Mouse (Mus musculus) hindbrain, embryonic 13.5 days (tissue): ENCODE measurements around the gene Hes2. TPM values are rescaled to one million over a fixed set of nuclear protein-coding genes. Genes with fewer than 3 reads are reported as not detected.

Source experiments
- ATAC-seq: fragments of 200-750 bp; cut with Nextera tagmentation; 2 replicates; pipeline ENCODE4 v1.8.0; 2017; ENCODE audit warnings: moderate TSS enrichment; ENCODE audit not compliant: low FRiP score
- H3K27ac ChIP-seq: fragments of 300-500 bp; sonication (generic); 2 replicates; pipeline ENCODE4 v1.5.1; 2015; ENCODE audit warnings: inconsistent platforms, mild to moderate bottlenecking, moderate library complexity
- H3K27me3 ChIP-seq: fragments of 300-500 bp; sonication (generic); 2 replicates; pipeline ENCODE4 v1.6.1; 2015; ENCODE audit warnings: mild to moderate bottlenecking, inconsistent platforms
- H3K36me3 ChIP-seq: fragments of 300-500 bp; sonication (generic); 2 replicates; pipeline ENCODE4 v1.6.1; 2015; ENCODE audit warnings: mild to moderate bottlenecking, inconsistent platforms
- H3K4me1 ChIP-seq: fragments of 300-500 bp; sonication (generic); replicated peaks from 2 replicates; pipeline ENCODE4 v1.6.1; 2015; ENCODE audit warnings: inconsistent platforms
- H3K4me2 ChIP-seq: fragments of 300-500 bp; sonication (generic); 2 replicates; pipeline ENCODE4 v1.6.1; 2015; ENCODE audit warnings: inconsistent platforms, mild to moderate bottlenecking, moderate library complexity
- H3K4me3 ChIP-seq: fragments of 300-500 bp; sonication (generic); 2 replicates; pipeline ENCODE4 v1.5.1; 2015; ENCODE audit warnings: mild to moderate bottlenecking, inconsistent platforms
- H3K9ac ChIP-seq: fragments of 300-500 bp; sonication (generic); 2 replicates; pipeline ENCODE4 v1.6.1; 2015; ENCODE audit warnings: mild to moderate bottlenecking, inconsistent platforms
- H3K9me3 ChIP-seq: fragments of 300-500 bp; sonication (generic); 2 replicates; pipeline ENCODE4 v1.6.1; 2016; ENCODE audit warnings: inconsistent platforms
- WGBS: fragments of 180-500 bp; shearing (Covaris S2); methylation state at CpG from one replicate; pipeline ENCODE4 v1.1.7; 2015; 5-methylcytosine and 5-hydroxymethylcytosine counted together
- polyA plus RNA-seq: library from polyadenylated mRNA; unstranded; fragments of >200 nt; fragmentation: Nextera tagmentation; extraction: Ambion mirVana; gene quantifications from 2 replicates; pipeline ENCODE4 v1.2.1, GENCODE M21; 2015

Gene Hes2
- polyA plus RNA-seq, 1 experiment from 2014 or later, result 0.34 TPM

- H3K9ac ChIP-seq, result 0 out of 2 replicates have a peak overlapping the region, but pooled peaks have one; percentile 43
- H3K4me3 ChIP-seq, result peak overlapping the region; percentile 30
- peaks cover 36% of the 10 kb centered on the region for H3K4me1 ChIP-seq
- H3K27me3 ChIP-seq, result peaks cover 100% of the 10 kb centered on the region
- no peaks in the 10 kb centered on the region for H3K36me3 ChIP-seq
- H3K4me2 ChIP-seq, result peak overlapping the region; percentile 51
- H3K27ac ChIP-seq, result no peak overlapping the region
- no peaks in the 10 kb centered on the region for H3K9me3 ChIP-seq
- ATAC-seq, result no peak
- 4% methylated on average over 56 of the region's 56 CpGs for WGBS
Observed at GRCm38 (mm10) chr4:152125161-152126025, 33.3 kb upstream of the Hes2 start.

GRCm38 (mm10) chr4:152126026-152126920 is 32.4 kb upstream of the Hes2 start:
- Histone ChIP-seq H3K4me3 (peak overlapping the region; percentile 30), H3K4me2 (peak overlapping the region; percentile 51), H3K27me3 (peaks cover 100% of the 10 kb centered on the region), H3K9ac (peak overlapping the region; percentile 43; the same call in 1 of the 2 replicates), H3K4me1 (peaks cover 36% of the 10 kb centered on the region), H3K36me3 (no peaks in the 10 kb centered on the region), H3K27ac (no peak overlapping the region), H3K9me3 (no peaks in the 10 kb centered on the region)
- 2% methylated on average over 65 of the region's 65 CpGs for WGBS
- ATAC-seq, result no peak

- Histone ChIP-seq H3K27ac (no peak overlapping the region), H3K4me3 (no peak overlapping the region), H3K4me1 (peaks cover 47% of the 10 kb centered on the region), H3K4me2 (no peak overlapping the region), H3K36me3 (no peaks in the 10 kb centered on the region), H3K9me3 (no peaks in the 10 kb centered on the region), H3K9ac (no peak overlapping the region), H3K27me3 (peaks cover 100% of the 10 kb centered on the region)
- 73% methylated on average over 11 of the region's 11 CpGs for WGBS
- ATAC-seq, result no peak
Observed at GRCm38 (mm10) chr4:152127884-152128283, 30.8 kb upstream of the Hes2 start.

- Histone ChIP-seq H3K27me3 (peaks cover 100% of the 10 kb centered on the region), H3K27ac (no peak overlapping the region), H3K4me3 (no peak overlapping the region), H3K9me3 (no peaks in the 10 kb centered on the region), H3K4me1 (peaks cover 47% of the 10 kb centered on the region), H3K4me2 (no peak overlapping the region), H3K9ac (no peak overlapping the region), H3K36me3 (no peaks in the 10 kb centered on the region)
- WGBS, result 52% methylated on average over 5 of the region's 5 CpGs
- ATAC-seq, result no peak
Observed at GRCm38 (mm10) chr4:152128784-152129183, 29.9 kb upstream of the Hes2 start.

GRCm38 (mm10) chr4:152129395-152129930 is 29.2 kb upstream of the Hes2 start:
- Histone ChIP-seq H3K9me3 (no peaks in the 10 kb centered on the region), H3K9ac (no peak overlapping the region), H3K4me2 (no peak overlapping the region), H3K36me3 (no peaks in the 10 kb centered on the region), H3K4me3 (no peak overlapping the region), H3K27me3 (peaks cover 100% of the 10 kb centered on the region), H3K27ac (no peak overlapping the region), H3K4me1 (peaks cover 47% of the 10 kb centered on the region)
- WGBS, result 18% methylated on average over 13 of the region's 13 CpGs
- no peak for ATAC-seq

- H3K36me3 ChIP-seq, result no peaks in the 10 kb centered on the region
- H3K27ac ChIP-seq, result no peak overlapping the region
- 1% methylated on average over 69 of the region's 85 CpGs for WGBS
- H3K27me3 ChIP-seq, result peaks cover 98% of the 10 kb centered on the region
- H3K9me3 ChIP-seq, result no peaks in the 10 kb centered on the region
- peak overlapping the region; percentile 52 for H3K4me2 ChIP-seq
- peaks cover 36% of the 10 kb centered on the region for H3K4me1 ChIP-seq
- H3K9ac ChIP-seq, result peak overlapping the region; percentile 63
- H3K4me3 ChIP-seq, result peak overlapping the region; percentile 32
- peak; percentile 68 for ATAC-seq
Observed at GRCm38 (mm10) chr4:152130771-152131653, 27.7 kb upstream of the Hes2 start.

GRCm38 (mm10) chr4:152131809-152132771 is 26.6 kb upstream of the Hes2 start:
- no peak overlapping the region for H3K9ac ChIP-seq
- H3K27ac ChIP-seq, result no peak overlapping the region
- peaks cover 96% of the 10 kb centered on the region for H3K27me3 ChIP-seq
- H3K4me3 ChIP-seq, result peak overlapping the region; percentile 32
- H3K4me1 ChIP-seq, result peaks cover 28% of the 10 kb centered on the region
- no peaks in the 10 kb centered on the region for H3K9me3 ChIP-seq
- peak overlapping the region; percentile 52 for H3K4me2 ChIP-seq
- no peak for ATAC-seq
- WGBS, result 4% methylated on average over 50 of the region's 50 CpGs
- H3K36me3 ChIP-seq, result no peaks in the 10 kb centered on the region

GRCm38 (mm10) chr4:152132772-152133169 is 25.9 kb upstream of the Hes2 start:
- Histone ChIP-seq H3K27me3 (peaks cover 94% of the 10 kb centered on the region), H3K9me3 (no peaks in the 10 kb centered on the region), H3K4me1 (peaks cover 28% of the 10 kb centered on the region), H3K4me3 (no peak overlapping the region), H3K4me2 (no peak overlapping the region), H3K9ac (no peak overlapping the region), H3K27ac (no peak overlapping the region), H3K36me3 (no peaks in the 10 kb centered on the region)
- 25% methylated on average over 10 of the region's 10 CpGs for WGBS
- ATAC-seq, result no peak

GRCm38 (mm10) chr4:152133213-152133612 is 25.5 kb upstream of the Hes2 start:
- H3K4me1 ChIP-seq, result peaks cover 28% of the 10 kb centered on the region
- H3K9ac ChIP-seq, result no peak overlapping the region
- ATAC-seq, result no peak
- H3K27me3 ChIP-seq, result peaks cover 93% of the 10 kb centered on the region
- no peak overlapping the region for H3K4me2 ChIP-seq
- no peaks in the 10 kb centered on the region for H3K36me3 ChIP-seq
- 53% methylated on average over 5 of the region's 5 CpGs for WGBS
- no peak overlapping the region for H3K27ac ChIP-seq
- no peaks in the 10 kb centered on the region for H3K9me3 ChIP-seq
- no peak overlapping the region for H3K4me3 ChIP-seq

- Histone ChIP-seq H3K9me3 (no peaks in the 10 kb centered on the region), H3K36me3 (no peaks in the 10 kb centered on the region), H3K4me3 (no peak overlapping the region), H3K27ac (no peak overlapping the region), H3K27me3 (peaks cover 90% of the 10 kb centered on the region), H3K4me2 (no peak overlapping the region), H3K9ac (no peak overlapping the region), H3K4me1 (peaks cover 35% of the 10 kb centered on the region)
- ATAC-seq, result no peak
Observed at GRCm38 (mm10) chr4:152134507-152134906, 24.2 kb upstream of the Hes2 start.

GRCm38 (mm10) chr4:152135363-152135762 is 23.3 kb upstream of the Hes2 start:
- 83% methylated on average over 12 of the region's 12 CpGs for WGBS
- peaks cover 88% of the 10 kb centered on the region for H3K27me3 ChIP-seq
- ATAC-seq, result no peak
- H3K9ac ChIP-seq, result no peak overlapping the region
- H3K4me1 ChIP-seq, result peaks cover 32% of the 10 kb centered on the region
- H3K4me3 ChIP-seq, result no peak overlapping the region
- H3K4me2 ChIP-seq, result no peak overlapping the region
- no peak overlapping the region for H3K27ac ChIP-seq
- no peaks in the 10 kb centered on the region for H3K9me3 ChIP-seq
- no peaks in the 10 kb centered on the region for H3K36me3 ChIP-seq
